Mouse (Mus musculus): ENCODE measurements at regions not wholly inside any gene's neighbourhood (a gene's known extent, or its start where the extent isn't known, plus 50 kb on each side); places are given as distances from the start of the nearest gene placed in this dataset.
"Not testable (repeated sequence)": the region's sequence is repeated elsewhere in the genome, so short reads cannot be mapped to it uniquely, and the experiment has no call there.

GRCm38 (mm10) chr13:69129056-69129620 is 129.8 kb upstream of the Adcy2 start:
- DNase-seq, result no peak

DNA sequence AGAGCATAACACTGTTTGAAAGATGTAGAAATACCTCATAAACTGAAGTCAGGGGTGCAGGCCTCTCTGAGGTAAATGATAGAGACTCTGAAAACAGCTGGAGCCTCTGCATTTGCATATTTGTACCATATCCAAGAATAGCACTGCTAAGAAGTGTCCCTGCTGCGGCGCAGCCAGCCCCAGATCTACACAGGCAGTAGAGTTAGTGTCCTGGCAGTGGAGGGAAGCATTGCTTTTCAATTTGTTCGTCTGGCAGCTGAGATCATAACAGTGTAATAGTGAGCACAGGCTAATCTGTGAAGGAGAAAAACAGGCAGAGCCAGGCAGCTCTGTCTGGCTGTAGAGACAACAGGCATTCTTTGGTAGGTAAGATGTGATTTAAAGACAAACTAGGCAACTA is 128.2 kb upstream of the Adcy2 start:
- no peak for DNase-seq

DNA sequence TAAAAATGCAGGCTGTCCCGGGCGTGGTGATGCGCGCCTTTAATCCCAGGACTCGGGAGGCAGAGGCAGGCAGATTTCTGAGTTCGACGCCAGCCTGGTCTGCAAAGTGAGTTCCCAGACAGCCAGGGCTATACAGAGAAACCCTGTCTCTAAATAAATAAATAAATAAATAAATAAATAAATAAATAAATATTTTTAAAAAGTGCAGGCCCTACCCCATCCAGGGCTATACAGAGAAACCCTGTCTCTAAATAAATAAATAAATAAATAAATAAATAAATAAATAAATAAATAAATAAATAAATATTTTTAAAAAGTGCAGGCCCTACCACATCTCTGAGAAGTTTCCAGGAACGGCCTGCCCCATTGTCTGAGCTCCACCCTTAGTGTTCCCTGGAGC is 119.4 kb upstream of the Adcy2 start:
- not testable (repeated sequence) for DNase-seq

- no peak for DNase-seq
Measured at GRCm38 (mm10) chr13:69109168-69109567, 109.8 kb upstream of the Adcy2 start.

DNA sequence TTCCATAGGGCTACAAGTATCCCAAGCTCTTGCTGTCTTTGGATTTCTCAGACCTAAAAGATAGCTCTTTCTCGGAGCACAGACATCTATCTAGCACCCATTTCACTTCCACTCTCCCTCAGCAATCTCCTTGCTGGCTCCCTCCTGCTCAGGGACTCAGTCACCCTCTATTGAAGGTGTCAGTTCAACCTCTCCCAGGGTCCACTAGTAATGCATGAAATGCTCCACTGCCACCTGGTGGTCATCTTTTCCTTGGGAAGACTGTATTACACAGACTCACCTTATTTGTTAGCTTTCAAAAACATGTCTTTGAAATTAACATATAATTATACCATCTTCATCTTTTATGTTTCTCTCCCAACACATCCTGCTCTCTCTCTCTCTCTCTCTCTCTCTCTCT is 87.3 kb upstream of the Adcy2 start:
- peak; percentile 78 for DNase-seq

DNA sequence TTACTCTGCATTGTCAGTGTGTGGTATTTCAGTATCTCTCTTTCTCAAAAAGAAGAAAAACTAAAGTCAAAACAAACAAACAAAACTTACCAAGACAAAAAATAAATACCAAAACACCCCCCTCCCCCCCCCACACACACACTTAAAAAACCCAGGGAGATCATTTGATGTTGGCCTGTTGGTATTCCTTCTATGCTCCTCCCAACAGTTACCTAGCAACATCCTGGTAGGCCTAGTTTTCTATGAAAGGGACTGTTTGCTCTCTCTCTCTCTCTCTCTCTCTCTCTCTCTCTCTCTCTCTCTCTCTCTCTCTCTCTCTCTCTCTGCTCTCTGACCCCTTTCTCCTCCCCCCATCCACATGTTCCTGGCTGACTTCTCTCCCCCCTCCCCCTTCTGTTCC is 71.0 kb upstream of the Adcy2 start:
- no peak for DNase-seq

DNA sequence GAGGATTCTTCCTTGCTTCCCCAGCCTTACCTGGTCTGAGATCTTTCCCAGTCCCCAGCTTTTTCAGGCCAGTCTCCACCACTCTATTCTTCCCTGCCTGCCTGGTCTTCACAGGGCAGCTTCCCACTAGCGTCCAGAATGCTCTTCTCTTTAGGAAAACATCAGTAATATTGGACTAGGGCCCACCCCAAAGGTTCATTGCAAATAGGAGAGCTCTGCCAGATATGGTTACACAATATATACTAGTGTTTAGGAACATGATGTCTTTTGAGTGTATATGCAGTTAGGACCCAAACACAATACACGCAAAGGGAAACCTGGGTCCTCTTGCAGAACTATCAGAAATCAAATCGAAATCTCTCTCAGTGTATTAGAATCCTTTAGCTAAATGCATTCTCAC is 70.5 kb upstream of the Adcy2 start:
- no peak for DNase-seq

- peak; percentile 79 for DNase-seq
Measured at GRCm38 (mm10) chr13:69066636-69067035, 67.3 kb upstream of the Adcy2 start.

DNA sequence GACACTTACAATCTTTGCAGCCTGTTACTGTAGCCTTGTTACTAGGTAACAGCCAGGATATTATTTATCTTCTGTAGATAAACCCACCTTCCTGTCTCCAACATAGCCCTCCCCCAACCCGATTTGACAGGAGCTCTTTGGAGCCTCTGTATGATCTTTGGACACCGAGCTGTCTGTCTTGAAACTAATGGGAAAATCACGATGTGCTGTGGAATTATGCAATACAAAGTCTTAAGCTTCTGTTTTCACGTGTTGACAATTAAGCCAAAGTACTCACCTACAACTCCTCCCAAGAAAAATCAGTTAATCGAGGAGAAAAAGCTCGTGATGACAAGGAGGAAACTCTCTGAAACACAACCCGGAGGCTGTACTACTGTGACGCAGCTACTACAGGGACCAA is 65.9 kb upstream of the Adcy2 start:
- DNase-seq, result peak; percentile 57

GRCm38 (mm10) chr13:69062692-69063233 is 63.4 kb upstream of the Adcy2 start:
- no peak for DNase-seq

DNA sequence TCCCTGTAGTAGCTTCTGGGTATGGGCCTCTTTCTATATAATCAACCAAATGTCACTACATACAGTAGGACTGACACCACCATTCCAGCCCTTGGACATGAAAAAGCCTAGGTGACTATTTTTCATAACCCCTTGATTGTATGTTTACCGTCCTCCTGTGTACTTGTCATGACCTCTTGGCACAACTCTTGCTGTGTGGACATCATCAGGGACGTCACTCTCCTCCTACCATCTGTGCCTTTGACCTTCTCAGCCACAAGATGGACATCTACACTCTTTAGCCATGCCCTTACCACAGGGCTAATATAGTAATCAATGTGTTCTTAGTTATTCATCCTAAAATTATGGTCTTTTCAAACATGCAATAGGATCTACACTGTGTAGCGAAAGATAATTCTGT is 62.1 kb upstream of the Adcy2 start:
- no peak for DNase-seq

Data from kidney, adult 9 months (tissue).